Mouse (Mus musculus) inflammation-experienced regulatory T-cells, adult 6 months (primary cell): ENCODE measurements around the gene Fam117a. TPM values are rescaled to one million over a fixed set of nuclear protein-coding genes. Genes with fewer than 3 reads are reported as not detected.

Source experiments
- ATAC-seq: one replicate; pipeline ENCODE4 v1.8.0; 2017
- polyA plus RNA-seq, 3 experiments: library from polyadenylated mRNA; unstranded; fragments of 100-300 nt; shearing (Covaris generic); gene quantifications; one replicate each; pipeline ENCODE4 v1.2.1; 2017

The Fam117a gene
- polyA plus RNA-seq, 3 experiments from 2014 or later, result 11.4 to 28.1 (median 26.5) TPM

- no peak for ATAC-seq
These were observed 29.6 kb downstream of the Fam117a start for GRCm38 (mm10) chr11:95366280-95366897.

- ATAC-seq, result peak; percentile 96
These were observed 30.4 kb downstream of the Fam117a start for GRCm38 (mm10) chr11:95367011-95367735.

- no peak for ATAC-seq
These were observed 31.5 kb downstream of the Fam117a start for GRCm38 (mm10) chr11:95368231-95368823.

GRCm38 (mm10) chr11:95368871-95369270, 32.1 kb downstream of the Fam117a start:
- ATAC-seq, result no peak

GRCm38 (mm10) chr11:95369964-95370890, 33.4 kb downstream of the Fam117a start:
- ATAC-seq, result no peak

DNA sequence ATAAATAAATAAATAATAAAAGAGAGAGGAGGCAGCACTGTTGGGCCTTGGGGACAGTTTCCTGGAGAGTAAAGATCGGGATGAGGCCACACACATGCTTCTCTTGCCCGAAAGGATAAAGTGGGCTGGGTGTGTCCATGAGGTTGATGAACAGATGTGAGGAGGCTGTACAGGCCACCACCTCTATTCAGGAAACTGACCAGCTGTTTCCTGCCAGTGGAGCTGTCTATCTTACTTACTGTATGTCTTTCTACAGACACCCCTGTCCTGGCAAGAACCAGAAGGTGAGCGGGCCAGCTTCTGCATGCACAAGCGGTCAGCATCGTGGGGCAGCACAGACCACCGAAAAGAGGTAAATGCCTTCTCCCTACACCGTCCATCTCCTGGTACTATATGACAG, 34.4 kb downstream of the Fam117a start:
- no peak for ATAC-seq

DNA sequence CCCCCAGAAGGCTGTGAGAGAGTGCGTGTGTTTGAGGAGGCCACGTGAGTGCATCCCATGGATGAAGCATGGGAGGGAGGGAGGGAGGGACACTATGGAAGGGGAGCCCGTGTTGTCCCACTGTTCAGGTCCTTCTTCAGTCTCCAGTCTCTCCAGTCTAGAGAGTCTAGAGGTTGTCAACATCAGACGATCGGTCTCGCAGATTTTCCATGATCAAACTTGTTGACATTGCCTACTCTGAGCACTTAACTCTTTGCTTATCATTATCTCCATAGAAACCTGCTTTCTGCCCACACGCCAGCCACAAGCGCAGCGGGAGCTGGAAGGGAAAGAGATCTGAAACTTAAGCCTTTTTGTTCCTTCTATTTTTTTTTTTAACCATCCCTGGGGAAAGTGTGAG, 42.1 kb downstream of the Fam117a start:
- peak; percentile 50 for ATAC-seq

DNA sequence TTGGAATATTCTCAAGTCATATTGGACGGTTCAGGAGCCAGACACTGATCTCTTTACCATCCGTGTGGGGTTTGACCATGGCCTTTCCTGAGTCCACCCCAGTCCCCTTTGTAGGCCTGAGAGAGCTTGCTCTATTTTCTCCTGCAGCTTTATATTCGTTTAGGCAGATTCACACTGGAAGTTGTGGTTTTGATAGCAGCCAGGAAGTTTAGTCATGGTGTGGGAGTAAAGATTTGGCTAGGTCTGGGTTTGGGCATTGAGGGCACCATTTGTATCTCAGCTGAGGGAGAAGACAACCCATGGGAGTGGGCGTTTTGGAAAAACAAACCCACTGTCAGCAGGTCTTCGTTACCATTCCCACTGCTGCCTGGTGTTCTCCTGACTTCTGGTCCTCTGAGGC, 42.7 kb downstream of the Fam117a start:
- ATAC-seq, result no peak

DNA sequence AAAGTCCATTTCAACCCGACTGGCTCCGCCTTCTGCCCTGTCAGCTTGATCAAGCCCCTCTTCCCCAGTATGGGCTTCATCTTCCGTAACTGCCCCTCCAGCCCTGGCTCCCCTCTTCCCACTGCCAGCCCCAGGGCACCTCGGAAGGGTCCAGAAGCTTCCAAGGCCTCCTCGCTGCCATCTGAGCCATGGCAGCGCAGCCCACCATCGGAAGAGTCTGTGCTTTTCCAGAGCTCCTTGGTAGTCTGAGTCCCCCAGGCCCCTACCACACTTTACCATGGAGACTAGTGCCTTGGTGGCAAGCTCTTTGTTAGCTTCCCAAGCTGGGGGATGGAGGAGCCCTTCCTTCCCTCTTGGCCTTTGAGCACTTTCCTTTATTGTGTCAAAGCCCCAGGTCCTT, 43.9 kb downstream of the Fam117a start:
- ATAC-seq, result no peak

- no peak for ATAC-seq
These were observed 44.3 kb downstream of the Fam117a start for GRCm38 (mm10) chr11:95381146-95381545.

- ATAC-seq, result no peak
These were observed 46.6 kb downstream of the Fam117a start for GRCm38 (mm10) chr11:95383331-95383986.

GRCm38 (mm10) chr11:95384004-95384318, 47.1 kb downstream of the Fam117a start:
- ATAC-seq, result peak; percentile 13

- peak; percentile 93 for ATAC-seq
These were observed 47.6 kb downstream of the Fam117a start, which contains the start of gene Slc35b1 for GRCm38 (mm10) chr11:95384319-95384972. TSS of gene Slc35b1 (plus strand) at chr11:95384692.

DNA sequence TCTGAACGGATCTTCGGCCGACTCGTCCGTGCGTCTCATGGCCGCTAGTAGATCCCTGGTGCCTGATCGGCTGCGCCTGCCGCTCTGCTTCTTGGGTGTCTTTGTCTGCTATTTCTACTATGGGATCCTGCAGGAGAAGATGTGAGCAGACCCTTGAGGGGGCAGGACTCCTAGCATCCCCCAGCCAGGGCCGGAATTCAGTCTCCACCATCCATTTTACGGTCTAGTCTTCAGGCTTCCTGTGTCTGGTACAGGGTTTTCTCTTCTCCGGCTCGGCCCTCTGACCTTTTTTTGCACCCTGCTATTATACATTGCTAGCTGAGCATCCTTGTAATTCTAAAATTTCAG, 48.1 kb downstream of the Fam117a start:
- ATAC-seq, result peak; percentile 14

- no peak for ATAC-seq
These were observed 50.5 kb downstream of the Fam117a start for GRCm38 (mm10) chr11:95387354-95387753.

GRCm38 (mm10) chr11:95389006-95389405, 52.2 kb downstream of the Fam117a start:
- ATAC-seq, result no peak

DNA sequence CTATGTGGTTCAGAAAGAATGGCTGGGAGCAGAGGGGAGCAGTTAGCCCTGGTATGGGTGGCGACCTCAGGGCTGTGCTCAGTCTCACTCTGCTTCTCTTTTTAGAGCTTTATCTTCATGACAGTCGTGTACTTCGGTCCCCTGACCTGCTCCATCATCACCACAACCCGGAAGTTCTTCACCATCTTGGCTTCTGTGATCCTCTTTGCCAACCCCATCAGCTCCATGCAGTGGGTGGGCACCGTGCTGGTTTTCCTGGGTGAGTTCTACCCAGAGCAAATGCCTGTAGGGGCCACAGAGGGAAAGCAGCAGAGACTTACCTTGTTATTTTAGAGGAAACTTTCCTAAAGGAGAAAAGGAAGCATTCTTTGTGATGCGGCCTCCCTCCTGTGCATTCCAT, 53.6 kb downstream of the Fam117a start:
- ATAC-seq, result no peak

- no peak for ATAC-seq
These were observed 54.4 kb downstream of the Fam117a start for GRCm38 (mm10) chr11:95391201-95391600.

DNA sequence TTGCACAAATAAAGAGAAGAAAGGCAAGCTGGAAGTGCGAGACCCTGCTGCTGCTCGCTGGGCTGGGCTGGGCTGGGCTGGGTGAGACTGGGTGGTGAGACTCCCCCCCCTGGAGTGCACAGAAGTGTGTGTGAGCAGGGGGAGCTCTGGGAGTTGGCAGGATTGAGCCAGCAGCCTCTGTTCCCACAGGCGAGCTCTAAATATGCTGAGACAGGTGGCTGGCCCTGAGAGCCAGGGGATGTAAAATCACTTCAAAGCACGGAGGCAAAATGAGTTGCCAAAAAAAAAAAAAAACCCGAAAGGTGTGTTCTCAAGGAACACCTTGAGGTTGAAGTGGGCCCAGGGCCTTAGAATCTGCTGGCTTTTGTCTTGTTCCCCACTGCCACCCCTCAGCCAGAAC, 54.9 kb downstream of the Fam117a start:
- ATAC-seq, result no peak

GRCm38 (mm10) chr11:95392223-95392667, 55.4 kb downstream of the Fam117a start:
- ATAC-seq, result no peak

- no peak for ATAC-seq
These were observed 56.1 kb downstream of the Fam117a start for GRCm38 (mm10) chr11:95392708-95393499.
